Mouse (Mus musculus): ENCODE results near the gene Gpr165. TPM values are rescaled to one million over a fixed set of nuclear protein-coding genes. Genes with fewer than 3 reads are reported as not detected.

Gene Gpr165
- under 1 TPM; 0.14 to 0.19 TPM for total RNA-seq (2021)

GRCm38 (mm10) chrX:96712907-96713774 lies at the start of gene Gpr165:
Gene Gpr165, plus strand, starts transcription at chrX:96713441.
- intact Hi-C loops (cut with DNase I), result no loop called here
- DNase-seq, result peak; percentile 10 to 22

- intact Hi-C loops (cut with DNase I), result no loop called here
- DNase-seq, result no peak
These were observed 38.4 kb upstream of the Gpr165 start for GRCm38 (mm10) chrX:96674871-96675270.

Data from heart, postnatal 36 days (tissue).